Mouse (Mus musculus) intestine, postnatal 0 days (tissue): Measurements from ENCODE around the gene Crocc2. TPM values are rescaled to one million over a fixed set of nuclear protein-coding genes. Genes with fewer than 3 reads are reported as not detected.

Experiments
- ATAC-seq: fragments of 200-750 bp; cut with Nextera tagmentation; 2 replicates; pipeline ENCODE4 v1.8.0; 2017; ENCODE audit warnings: mild to moderate bottlenecking, moderate TSS enrichment, moderate library complexity
- H3K27ac ChIP-seq: fragments of 300-500 bp; sonication (generic); 2 replicates; pipeline ENCODE4 v1.5.1; 2014; ENCODE audit warnings: mild to moderate bottlenecking, low read depth, low read length, moderate library complexity
- H3K27me3 ChIP-seq: fragments of 300-500 bp; sonication (generic); replicated peaks from 2 replicates; pipeline ENCODE4 v1.6.1; 2014; ENCODE audit warnings: low read length, mixed read lengths; ENCODE audit not compliant: control insufficient read depth, insufficient read depth
- H3K36me3 ChIP-seq: fragments of 300-500 bp; sonication (generic); 2 replicates; pipeline ENCODE4 v1.6.1; 2014; ENCODE audit warnings: mild to moderate bottlenecking, moderate library complexity; ENCODE audit not compliant: control insufficient read depth, insufficient read depth
- H3K4me1 ChIP-seq: fragments of 300-500 bp; sonication (generic); replicated peaks from 2 replicates; pipeline ENCODE4 v1.6.1; 2014; ENCODE audit warnings: antibody characterized with exemption, low read length, mixed read lengths; ENCODE audit not compliant: control insufficient read depth, insufficient read depth
- H3K4me2 ChIP-seq: fragments of 300-500 bp; sonication (generic); replicated peaks from 2 replicates; pipeline ENCODE4 v1.6.1; 2014; ENCODE audit warnings: low read depth, mild to moderate bottlenecking, moderate library complexity
- H3K4me3 ChIP-seq: fragments of 300-500 bp; sonication (generic); 2 replicates; pipeline ENCODE4 v1.5.1; 2014; ENCODE audit warnings: low read depth, low read length
- H3K9ac ChIP-seq: fragments of 300-500 bp; sonication (generic); 2 replicates; pipeline ENCODE4 v1.6.1; 2014; ENCODE audit warnings: mild to moderate bottlenecking, low read depth, low read length
- H3K9me3 ChIP-seq: fragments of 300-500 bp; sonication (generic); 2 replicates; pipeline ENCODE4 v1.6.1; 2016; ENCODE audit warnings: mixed run types; ENCODE audit not compliant: control insufficient read depth
- CTCF ChIP-seq: sonication (generic); IDR thresholded peaks from 2 replicates; pipeline ENCODE4 v1.5.1; 2016; ENCODE audit warnings: low read depth, mild to moderate bottlenecking, control low read depth, antibody characterized with exemption, moderate library complexity
- WGBS: fragments of 180-500 bp; shearing (Covaris S2); extraction: QIAGEN DNeasy Blood & Tissue Kit; methylation state at CpG from one replicate; pipeline ENCODE4 v1.1.7; 2014; 5-methylcytosine and 5-hydroxymethylcytosine counted together
- microRNA-seq: library from miRNA; unstranded; fragments of <30 nt; microRNA quantifications from one replicate; pipeline ENCODE4, GENCODE M21; 2016
- polyA plus RNA-seq: library from polyadenylated mRNA; unstranded; fragments of >200 nt; fragmentation: Nextera tagmentation; extraction: Ambion mirVana; gene quantifications from 2 replicates; pipeline ENCODE4 v1.2.1, GENCODE M21; 2015

Gene Crocc2
- polyA plus RNA-seq, 1 experiment from 2014 or later, result 0.04 TPM

GRCm38 (mm10) chr1:93270516-93271240 is 102.2 kb downstream of the Crocc2 start:
- H3K4me3 ChIP-seq, result no peak overlapping the region
- no peak for TF ChIP-seq CTCF
- no peaks in the 10 kb centered on the region for H3K27me3 ChIP-seq
- no peak overlapping the region for H3K27ac ChIP-seq
- no peaks in the 10 kb centered on the region for H3K4me1 ChIP-seq
- H3K9me3 ChIP-seq, result no peaks in the 10 kb centered on the region
- H3K36me3 ChIP-seq, result no peaks in the 10 kb centered on the region
- 68% methylated on average over 3 of the region's 3 CpGs for WGBS
- no peak overlapping the region for H3K9ac ChIP-seq
- no peak for ATAC-seq
- H3K4me2 ChIP-seq, result no peak overlapping the region

- Histone ChIP-seq H3K4me2 (no peak overlapping the region), H3K4me3 (no peak overlapping the region), H3K9me3 (no peaks in the 10 kb centered on the region), H3K27me3 (no peaks in the 10 kb centered on the region), H3K4me1 (no peaks in the 10 kb centered on the region), H3K36me3 (no peaks in the 10 kb centered on the region), H3K27ac (no peak overlapping the region), H3K9ac (no peak overlapping the region)
- no peak for TF ChIP-seq CTCF
- no peak for ATAC-seq
- 61% methylated on average over 6 of the region's 6 CpGs for WGBS
Measured at GRCm38 (mm10) chr1:93271751-93272150, 103.2 kb downstream of the Crocc2 start.

- Histone ChIP-seq H3K4me3 (no peak overlapping the region), H3K4me1 (no peaks in the 10 kb centered on the region), H3K9ac (no peak overlapping the region), H3K27ac (no peak overlapping the region), H3K27me3 (no peaks in the 10 kb centered on the region), H3K9me3 (no peaks in the 10 kb centered on the region), H3K36me3 (no peaks in the 10 kb centered on the region), H3K4me2 (no peak overlapping the region)
- no peak for TF ChIP-seq CTCF
- no peak for ATAC-seq
- 3% methylated on average over 16 of the region's 16 CpGs for WGBS
Measured at GRCm38 (mm10) chr1:93272409-93272821, 103.9 kb downstream of the Crocc2 start.

- Histone ChIP-seq H3K4me1 (no peaks in the 10 kb centered on the region), H3K9me3 (no peaks in the 10 kb centered on the region), H3K4me3 (no peak overlapping the region), H3K27ac (no peak overlapping the region), H3K9ac (no peak overlapping the region), H3K27me3 (no peaks in the 10 kb centered on the region), H3K4me2 (no peak overlapping the region), H3K36me3 (no peaks in the 10 kb centered on the region)
- ATAC-seq, result no peak
- WGBS, result 51% methylated on average over 6 of the region's 6 CpGs
- TF ChIP-seq CTCF, result no peak
Measured at GRCm38 (mm10) chr1:93275561-93275960, 107.0 kb downstream of the Crocc2 start.

- Histone ChIP-seq H3K27me3 (no peaks in the 10 kb centered on the region), H3K9ac (no peak overlapping the region), H3K4me3 (no peak overlapping the region), H3K9me3 (no peaks in the 10 kb centered on the region), H3K4me2 (no peak overlapping the region), H3K36me3 (no peaks in the 10 kb centered on the region), H3K27ac (no peak overlapping the region), H3K4me1 (no peaks in the 10 kb centered on the region)
- 66% methylated on average over 7 of the region's 7 CpGs for WGBS
- no peak for ATAC-seq
- TF ChIP-seq CTCF, result no peak
Measured at GRCm38 (mm10) chr1:93277041-93277440, 108.5 kb downstream of the Crocc2 start.

Small RNAs within 50 kb of the gene (microRNA-seq; reads per million reads assigned to microRNA genes)
- not detected for gene Mir6901

Other genes starting within 250 kb of the Crocc2 start
- 31.6 and 34.4 TPM in 2 replicates for gene Capn10, start 234.3 kb upstream of the Crocc2 start, polyA plus RNA-seq
- 4.7 and 4.8 TPM in 2 replicates for gene Gpr35, start 217.9 kb upstream of the Crocc2 start, polyA plus RNA-seq
- gene Aqp12, start 162.4 kb upstream of the Crocc2 start, polyA plus RNA-seq, result 0.13 and 0.17 TPM in 2 replicates
- gene Kif1a, start 66.8 kb upstream of the Crocc2 start, polyA plus RNA-seq, result 7.7 and 8.3 TPM in 2 replicates
- 3.2 and 3.5 TPM in 2 replicates for gene Agxt, start 33.5 kb upstream of the Crocc2 start, polyA plus RNA-seq
- gene 2310007B03Rik, start 7.8 kb upstream of the Crocc2 start, polyA plus RNA-seq, result 22.5 and 24.3 TPM in 2 replicates
- gene Sned1, start 67.1 kb downstream of the Crocc2 start, polyA plus RNA-seq, result 0.81 and 1.0 TPM in 2 replicates
- 7.7 and 9.1 TPM in 2 replicates for gene Mterf4, start 137.2 kb downstream of the Crocc2 start, polyA plus RNA-seq
- gene Ppp1r7, start 174.1 kb downstream of the Crocc2 start, polyA plus RNA-seq, result 32.9 and 33.0 TPM in 2 replicates
- 2.1 and 2.2 TPM in 2 replicates for gene Pask, start 174.8 kb downstream of the Crocc2 start, polyA plus RNA-seq
- 1.7 TPM in 2 replicates for gene Ano7, start 205.2 kb downstream of the Crocc2 start, polyA plus RNA-seq